Mouse (Mus musculus) liver, postnatal 0 days (tissue): Measurements from ENCODE around the gene Rhebl1. TPM values are rescaled to one million over a fixed set of nuclear protein-coding genes. Genes with fewer than 3 reads are reported as not detected.
"Not testable (repeated sequence)": the region's sequence is repeated elsewhere in the genome, so short reads cannot be mapped to it uniquely, and the experiment has no call there.

Experiments used
- ATAC-seq: fragments of 200-750 bp; cut with Nextera tagmentation; 2 replicates; pipeline ENCODE4 v1.8.0; 2017; ENCODE audit warnings: mild to moderate bottlenecking, moderate library complexity
- DNase-seq: peaks from one replicate; pipeline ENCODE4 v3.0.0-alpha.2; 2016
- H3K27ac ChIP-seq: fragments of 300-500 bp; sonication (generic); 2 replicates; pipeline ENCODE4 v1.5.1; 2014; ENCODE audit warnings: antibody characterized with exemption, moderate library complexity, mild to moderate bottlenecking, low read depth
- H3K27me3 ChIP-seq: fragments of 300-500 bp; sonication (generic); 2 replicates; pipeline ENCODE4 v1.6.1; 2014; ENCODE audit warnings: low read length, control low read depth, mixed read lengths; ENCODE audit not compliant: insufficient read depth
- H3K36me3 ChIP-seq: fragments of 300-500 bp; sonication (generic); replicated peaks from 2 replicates; pipeline ENCODE4 v1.6.1; 2014; ENCODE audit warnings: mild to moderate bottlenecking, control low read depth, low read length, moderate library complexity, mixed read lengths; ENCODE audit not compliant: insufficient read depth
- H3K4me1 ChIP-seq: fragments of 300-500 bp; sonication (generic); 2 replicates; pipeline ENCODE4 v1.6.1; 2014; ENCODE audit warnings: antibody characterized with exemption, mild to moderate bottlenecking, control low read depth; ENCODE audit not compliant: insufficient read depth
- H3K4me2 ChIP-seq: fragments of 300-500 bp; sonication (generic); 2 replicates; pipeline ENCODE4 v1.6.1; 2014; ENCODE audit warnings: low read depth, mild to moderate bottlenecking, low read length, moderate library complexity, mixed read lengths
- H3K4me3 ChIP-seq: fragments of 300-500 bp; sonication (generic); 2 replicates; pipeline ENCODE4 v1.5.1; 2014; ENCODE audit warnings: low read depth, low read length
- H3K9ac ChIP-seq: fragments of 300-500 bp; sonication (generic); replicated peaks from 2 replicates; pipeline ENCODE4 v1.6.1; 2014; ENCODE audit warnings: mild to moderate bottlenecking, moderate library complexity
- H3K9me3 ChIP-seq: fragments of 300-500 bp; sonication (generic); 2 replicates; pipeline ENCODE4 v1.6.1; 2016; ENCODE audit warnings: mild to moderate bottlenecking, control low read depth, low read length, mixed read lengths
- CTCF ChIP-seq: sonication (generic); IDR thresholded peaks from 2 replicates; pipeline ENCODE4 v1.5.1; 2016; ENCODE audit warnings: antibody characterized with exemption, low read depth
- EP300 ChIP-seq: IDR thresholded peaks from 2 replicates; pipeline ENCODE4 v1.6.1; 2016; ENCODE audit warnings: antibody characterized with exemption, low read depth, mild to moderate bottlenecking
- WGBS: fragments of 180-500 bp; shearing (Covaris S2); extraction: QIAGEN DNeasy Blood & Tissue Kit; methylation state at CpG from one replicate; pipeline ENCODE4 v1.1.7; 2014; ENCODE audit not compliant: insufficient replicate concordance; 5-methylcytosine and 5-hydroxymethylcytosine counted together
- polyA plus RNA-seq: library from polyadenylated mRNA; unstranded; fragments of >200 nt; fragmentation: Nextera tagmentation; extraction: Ambion mirVana; gene quantifications from 2 replicates; pipeline ENCODE4 v1.2.1, GENCODE M21; 2015

The Rhebl1 gene
- polyA plus RNA-seq, 1 experiment from 2014 or later: 1.4 TPM

DNA sequence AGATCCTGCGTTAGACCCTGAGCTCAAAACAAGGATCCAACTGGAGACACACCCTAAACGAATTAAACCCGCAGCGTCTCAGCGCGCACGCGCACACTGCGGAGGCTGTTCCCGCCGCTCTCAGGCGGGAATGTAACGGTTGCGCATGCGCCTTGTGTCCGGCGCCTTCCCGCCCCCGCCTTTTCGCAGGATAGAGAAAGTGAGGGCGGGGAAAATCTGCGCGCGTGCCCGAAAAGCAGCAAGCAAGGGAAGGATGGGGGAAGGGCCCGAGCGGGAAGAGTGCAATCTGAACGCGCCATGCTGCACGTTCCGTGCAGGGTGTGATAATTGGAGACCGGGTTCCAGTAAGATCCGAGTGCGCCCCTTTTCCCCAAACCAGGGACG lies 39.5 kb upstream of the Rhebl1 start:
- TF ChIP-seq CTCF (no peak), EP300 (peak; percentile 77; the same call in 1 of the 2 replicates)
- Histone ChIP-seq H3K9me3 (no peaks in the 10 kb centered on the region), H3K9ac (peak overlapping the region; percentile 70), H3K27ac (peak overlapping the region; percentile 89), H3K4me1 (peaks cover 17% of the 10 kb centered on the region), H3K4me2 (peak overlapping the region; percentile 84), H3K4me3 (peak overlapping the region; percentile 63), H3K36me3 (peaks cover 10% of the 10 kb centered on the region), H3K27me3 (no peaks in the 10 kb centered on the region)
- under 1% methylated on average over 35 of the region's 35 CpGs for WGBS
- ATAC-seq (peak; percentile 84), DNase-seq (peak; percentile 97)

DNA sequence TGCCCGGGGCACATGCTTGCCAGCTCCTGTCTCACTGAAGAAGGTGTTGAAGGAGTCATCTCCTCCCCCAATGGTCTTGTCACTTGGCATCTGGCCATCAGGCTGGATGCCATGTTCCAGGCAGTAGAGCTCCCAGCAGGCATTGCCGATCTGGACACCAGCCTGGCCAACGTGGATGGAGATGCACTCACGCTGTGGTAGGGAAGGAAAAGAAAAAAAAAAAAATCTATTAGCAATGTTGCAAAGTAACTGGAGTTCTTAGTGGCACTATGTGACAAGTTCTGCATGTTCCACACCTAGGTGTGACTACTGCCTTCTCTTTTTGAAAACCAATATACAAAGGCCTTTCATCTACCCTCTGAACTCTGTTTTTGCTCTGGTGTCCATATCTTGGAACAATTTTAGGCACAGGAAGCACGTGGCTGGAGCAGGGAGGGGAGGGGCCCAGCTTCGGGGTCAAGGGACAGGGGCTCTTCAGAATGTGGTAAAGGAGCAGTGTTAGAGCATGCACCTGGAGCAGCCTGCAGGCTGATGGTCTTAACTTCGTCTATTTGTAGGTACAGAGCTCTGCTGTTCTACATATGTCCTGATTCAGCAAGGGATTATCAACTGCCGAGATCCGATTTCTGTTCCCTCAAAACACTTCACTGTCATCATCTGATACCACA lies 38.8 kb upstream of the Rhebl1 start:
- peaks cover 22% of the 10 kb centered on the region for H3K4me1 ChIP-seq
- not testable (repeated sequence) for DNase-seq, H3K9me3 ChIP-seq, ATAC-seq, H3K36me3 ChIP-seq, H3K27me3 ChIP-seq
- peak overlapping the region; percentile 84 for H3K4me2 ChIP-seq
- peak overlapping the region; percentile 63 for H3K4me3 ChIP-seq
- H3K9ac ChIP-seq: peak overlapping the region; percentile 70
- peak overlapping the region; percentile 89 for H3K27ac ChIP-seq
- WGBS: 11% methylated on average over 8 of the region's 9 CpGs

DNA sequence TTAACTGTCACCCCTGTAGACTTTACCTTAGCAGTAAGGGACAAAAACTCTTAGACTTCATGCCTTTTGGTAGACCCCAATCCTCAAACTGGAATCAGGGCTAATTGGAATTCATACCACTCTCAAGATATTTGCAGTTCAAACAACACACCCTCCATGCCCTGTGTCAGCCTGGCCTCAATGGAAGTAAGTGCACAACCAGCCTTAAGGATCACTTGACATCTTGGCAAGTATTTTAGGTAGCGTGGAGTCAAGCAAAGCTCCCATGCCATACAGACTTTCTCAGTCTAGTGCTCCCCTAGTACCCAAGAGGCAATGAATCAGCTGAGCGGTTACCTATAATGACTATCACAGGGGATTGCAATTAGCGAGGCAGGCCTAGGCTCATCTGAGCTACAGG lies 36.7 kb upstream of the Rhebl1 start:
- Histone ChIP-seq H3K4me1 (peaks cover 22% of the 10 kb centered on the region), H3K27me3 (no peaks in the 10 kb centered on the region), H3K4me2 (no peak overlapping the region), H3K27ac (no peak overlapping the region), H3K9me3 (no peaks in the 10 kb centered on the region), H3K9ac (0 out of 2 replicates have a peak overlapping the region, but pooled peaks have one; percentile 6), H3K4me3 (no peak overlapping the region), H3K36me3 (peaks cover 10% of the 10 kb centered on the region)
- TF ChIP-seq CTCF (no peak), EP300 (no peak)
- no peak for DNase-seq
- ATAC-seq: no peak
- 85% methylated on average over 3 of the region's 3 CpGs for WGBS

GRCm38 (mm10) chr15:98930017-98930734 lies 35.8 kb upstream of the Rhebl1 start:
- no peak overlapping the region for H3K4me3 ChIP-seq
- H3K36me3 ChIP-seq: peaks cover 10% of the 10 kb centered on the region
- TF ChIP-seq EP300 (no peak), CTCF (no peak)
- DNase-seq (no peak), ATAC-seq (no peak)
- no peaks in the 10 kb centered on the region for H3K9me3 ChIP-seq
- WGBS: 52% methylated on average over 8 of the region's 8 CpGs
- H3K4me2 ChIP-seq: no peak overlapping the region
- no peak overlapping the region for H3K27ac ChIP-seq
- no peaks in the 10 kb centered on the region for H3K27me3 ChIP-seq
- peaks cover 16% of the 10 kb centered on the region for H3K4me1 ChIP-seq
- no peak overlapping the region for H3K9ac ChIP-seq

- Histone ChIP-seq H3K9ac (no peak overlapping the region), H3K9me3 (no peaks in the 10 kb centered on the region), H3K27ac (no peak overlapping the region), H3K4me1 (peaks cover 10% of the 10 kb centered on the region), H3K36me3 (peaks cover 10% of the 10 kb centered on the region), H3K4me2 (no peak overlapping the region), H3K4me3 (no peak overlapping the region), H3K27me3 (no peaks in the 10 kb centered on the region)
- DNase-seq: peak; percentile 63
- WGBS: 18% methylated on average over 13 of the region's 13 CpGs
- ATAC-seq: peak; percentile 67
- TF ChIP-seq EP300 (no peak), CTCF (peak; percentile 76)
These were observed 34.4 kb upstream of the Rhebl1 start for GRCm38 (mm10) chr15:98928598-98929240.

GRCm38 (mm10) chr15:98927566-98927965 lies 33.2 kb upstream of the Rhebl1 start:
- WGBS: 79% methylated on average over 5 of the region's 5 CpGs
- Histone ChIP-seq H3K4me2 (no peak overlapping the region), H3K9me3 (no peaks in the 10 kb centered on the region), H3K36me3 (peaks cover 6% of the 10 kb centered on the region), H3K4me1 (peaks cover 7% of the 10 kb centered on the region; the same call in 1 of the 2 replicates), H3K4me3 (no peak overlapping the region), H3K27ac (no peak overlapping the region), H3K9ac (no peak overlapping the region), H3K27me3 (no peaks in the 10 kb centered on the region)
- TF ChIP-seq EP300 (no peak), CTCF (no peak)
- DNase-seq (no peak), ATAC-seq (no peak)
